Mouse (Mus musculus) stomach, embryonic 16.5 days (tissue): ENCODE measurements around the gene Tmem132a. TPM values are rescaled to one million over a fixed set of nuclear protein-coding genes. Genes with fewer than 3 reads are reported as not detected.

Experiments used
- ATAC-seq: fragments of 200-750 bp; cut with Nextera tagmentation; 2 replicates; pipeline ENCODE4 v1.8.0; 2017; ENCODE audit warnings: moderate number of reproducible peaks, moderate TSS enrichment; ENCODE audit not compliant: insufficient read depth, low FRiP score
- H3K27ac ChIP-seq: fragments of 300-500 bp; sonication (generic); 2 replicates; pipeline ENCODE4 v1.5.1; 2014; ENCODE audit warnings: low read length
- H3K27me3 ChIP-seq: fragments of 300-500 bp; sonication (generic); 2 replicates; pipeline ENCODE4 v1.6.1; 2014; ENCODE audit warnings: low read length, control low read depth, mixed read lengths; ENCODE audit not compliant: control insufficient read depth, insufficient read depth
- H3K36me3 ChIP-seq: fragments of 300-500 bp; sonication (generic); 2 replicates; pipeline ENCODE4 v1.6.1; 2014; ENCODE audit warnings: low read length; ENCODE audit not compliant: control insufficient read depth, insufficient read depth
- H3K4me1 ChIP-seq: fragments of 300-500 bp; sonication (generic); 2 replicates; pipeline ENCODE4 v1.6.1; 2014; ENCODE audit warnings: low read length, control low read depth, mixed read lengths; ENCODE audit not compliant: control insufficient read depth, insufficient read depth
- H3K4me2 ChIP-seq: fragments of 300-500 bp; sonication (generic); 2 replicates; pipeline ENCODE4 v1.6.1; 2014; ENCODE audit warnings: low read depth, low read length, mixed read lengths
- H3K4me3 ChIP-seq: fragments of 300-500 bp; sonication (generic); replicated peaks from 2 replicates; pipeline ENCODE4 v1.5.1; 2014; ENCODE audit warnings: mild to moderate bottlenecking, low read length
- H3K9ac ChIP-seq: fragments of 300-500 bp; sonication (generic); 2 replicates; pipeline ENCODE4 v1.6.1; 2014; ENCODE audit warnings: low read length
- H3K9me3 ChIP-seq: fragments of 300-500 bp; sonication (generic); replicated peaks from 2 replicates; pipeline ENCODE4 v1.6.1; 2016; ENCODE audit warnings: low read length, control low read depth; ENCODE audit not compliant: control insufficient read depth
- WGBS: fragments of 180-500 bp; shearing (Covaris S2); extraction: QIAGEN DNeasy Blood & Tissue Kit; methylation state at CpG from one replicate; pipeline ENCODE4 v1.1.7; 2014; 5-methylcytosine and 5-hydroxymethylcytosine counted together
- polyA plus RNA-seq: library from polyadenylated mRNA; unstranded; fragments of >200 nt; fragmentation: Nextera tagmentation; extraction: Ambion mirVana; gene quantifications from 2 replicates; pipeline ENCODE4 v1.2.1, GENCODE M21; 2015

Tmem132a gene
- polyA plus RNA-seq = 66.3 and 70.6 TPM in 2 replicates

DNA sequence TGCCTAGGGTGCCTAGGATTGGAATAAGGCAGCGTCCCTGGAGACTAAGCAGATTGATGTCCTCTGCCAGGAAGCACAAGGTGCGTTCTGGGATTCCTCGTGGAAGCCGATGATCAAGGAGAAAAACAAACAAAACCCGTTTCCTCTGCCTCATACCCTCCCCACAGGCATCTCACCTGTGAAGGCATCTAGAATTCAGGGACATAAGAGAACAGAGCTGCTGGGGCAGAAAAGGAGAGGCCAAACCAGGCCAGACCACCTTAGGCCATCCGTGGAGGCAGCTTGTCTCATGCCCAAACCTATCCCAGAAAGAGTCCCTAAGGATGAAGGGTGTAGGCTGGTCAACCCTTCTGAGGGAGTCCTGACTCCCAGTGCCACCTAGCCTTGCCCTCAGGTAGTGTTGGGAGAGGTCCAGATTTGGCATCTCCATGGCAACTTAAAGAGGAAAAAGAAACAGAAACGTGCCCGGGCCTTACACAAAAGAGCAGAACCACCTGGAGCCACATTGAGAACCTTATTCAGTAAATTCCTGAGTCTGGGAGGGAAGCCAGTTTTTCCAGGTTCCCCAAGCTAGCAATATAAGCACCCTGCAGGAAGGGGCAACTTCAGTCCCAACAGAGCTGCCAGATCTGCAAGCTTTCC is at the start of gene Tmem132a:
Tmem132a (minus strand) TSS at position 55 of the 642 bp plus-strand sequence.
- Histone ChIP-seq H3K27me3 (no peaks in the 10 kb centered on the region), H3K9me3 (no peaks in the 10 kb centered on the region), H3K36me3 (peaks cover 40% of the 10 kb centered on the region), H3K4me1 (peaks cover 18% of the 10 kb centered on the region), H3K4me2 (peak within 1 kb of the TSS; percentile 91), H3K4me3 (peak within 1 kb of the TSS; percentile 89), H3K9ac (peak within 1 kb of the TSS; percentile 94), H3K27ac (peak within 1 kb of the TSS; percentile 92)
- no peak for ATAC-seq
- WGBS = 4% methylated on average over 8 of the region's 8 CpGs

DNA sequence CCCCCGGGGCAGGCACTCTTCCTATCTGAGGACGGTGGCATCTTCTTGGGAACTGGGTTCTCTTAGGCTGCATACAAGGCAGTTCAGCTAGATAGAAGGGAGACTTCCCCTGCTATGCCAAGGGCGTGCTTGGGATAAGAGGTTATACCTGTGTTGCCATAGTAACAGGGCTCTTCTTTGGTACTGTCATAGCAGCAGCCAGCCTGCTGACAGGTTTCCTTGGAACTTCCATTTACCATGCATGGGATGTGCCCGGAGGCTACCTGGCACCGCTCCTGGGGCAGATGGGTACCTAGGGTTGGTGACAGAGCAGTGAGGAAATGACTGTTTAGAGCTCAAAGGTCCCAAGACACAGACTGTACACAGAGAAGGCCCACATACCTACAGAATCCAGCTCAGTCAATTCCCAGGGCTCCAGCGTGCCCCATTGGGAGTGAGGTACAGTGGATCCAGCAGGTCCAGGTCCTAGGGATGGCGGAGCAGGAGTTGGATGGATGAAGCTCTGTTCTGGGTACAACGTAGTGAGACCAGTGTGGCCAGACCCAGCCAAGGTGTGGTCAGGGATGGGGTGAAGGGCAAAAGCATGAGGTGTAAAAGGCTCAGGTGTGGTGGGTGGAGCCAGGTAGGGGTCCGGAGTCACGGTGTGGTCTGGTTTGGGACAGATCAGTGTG is 48.7 kb upstream of the Tmem132a start:
- 84% methylated on average over 10 of the region's 10 CpGs for WGBS
- Histone ChIP-seq H3K27ac (no peak overlapping the region), H3K9ac (no peak overlapping the region), H3K4me1 (no peaks in the 10 kb centered on the region), H3K9me3 (no peaks in the 10 kb centered on the region), H3K36me3 (no peaks in the 10 kb centered on the region), H3K4me3 (no peak overlapping the region), H3K4me2 (no peak overlapping the region), H3K27me3 (no peaks in the 10 kb centered on the region)
- no peak for ATAC-seq

DNA sequence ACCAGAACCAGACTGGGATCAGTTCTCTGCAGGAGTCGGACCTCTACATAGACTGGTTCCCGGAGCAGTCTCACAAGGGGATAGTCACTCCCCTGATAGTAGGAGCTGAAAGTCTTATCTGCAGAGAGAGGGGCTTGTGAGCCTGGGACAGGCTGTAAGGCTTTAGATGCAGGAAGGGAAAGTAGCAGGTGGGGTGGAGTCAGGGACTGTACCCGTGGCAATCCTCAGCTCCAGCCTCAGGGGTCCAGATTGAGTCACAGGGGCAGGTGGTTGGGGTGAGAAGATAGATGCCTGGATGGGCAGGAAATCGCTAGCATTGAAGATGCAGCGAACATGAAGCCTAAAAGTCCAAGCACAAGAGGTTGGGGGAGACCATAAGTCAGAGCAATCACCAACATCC is 46.8 kb upstream of the Tmem132a start:
- H3K27ac ChIP-seq = no peak overlapping the region
- no peak overlapping the region for H3K9ac ChIP-seq
- H3K4me2 ChIP-seq = no peak overlapping the region
- H3K27me3 ChIP-seq = no peaks in the 10 kb centered on the region
- 52% methylated on average over 5 of the region's 5 CpGs for WGBS
- ATAC-seq = no peak
- no peaks in the 10 kb centered on the region for H3K4me1 ChIP-seq
- H3K4me3 ChIP-seq = no peak overlapping the region
- no peaks in the 10 kb centered on the region for H3K9me3 ChIP-seq
- no peaks in the 10 kb centered on the region for H3K36me3 ChIP-seq

DNA sequence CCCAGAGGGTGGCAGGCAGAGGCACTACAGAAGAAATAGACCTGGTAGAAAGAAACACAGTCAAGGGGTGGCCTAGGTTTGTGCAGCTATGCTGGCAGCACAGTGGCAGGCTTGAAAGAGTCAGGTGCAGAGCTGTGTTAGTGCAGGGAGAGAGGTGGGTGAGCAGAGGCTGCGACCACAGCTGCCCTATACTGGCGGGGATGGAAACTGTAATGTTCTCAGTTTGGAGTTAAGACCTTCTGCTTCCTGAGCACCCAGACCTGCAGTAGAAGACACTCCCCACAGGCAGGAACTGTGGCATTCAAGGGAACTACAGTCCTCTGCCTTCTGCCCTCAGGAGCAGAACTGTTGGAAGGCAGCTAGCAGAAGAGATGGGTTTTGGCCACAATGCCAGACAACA is 45.1 kb upstream of the Tmem132a start:
- no peaks in the 10 kb centered on the region for H3K36me3 ChIP-seq
- no peak overlapping the region for H3K4me2 ChIP-seq
- 0 out of 2 replicates have a peak, but pooled peaks have one; percentile 14 for ATAC-seq
- no peak overlapping the region for H3K9ac ChIP-seq
- no peak overlapping the region for H3K27ac ChIP-seq
- no peaks in the 10 kb centered on the region for H3K9me3 ChIP-seq
- H3K4me3 ChIP-seq = no peak overlapping the region
- no peaks in the 10 kb centered on the region for H3K4me1 ChIP-seq
- 64% methylated on average over 2 of the region's 2 CpGs for WGBS
- H3K27me3 ChIP-seq = no peaks in the 10 kb centered on the region

DNA sequence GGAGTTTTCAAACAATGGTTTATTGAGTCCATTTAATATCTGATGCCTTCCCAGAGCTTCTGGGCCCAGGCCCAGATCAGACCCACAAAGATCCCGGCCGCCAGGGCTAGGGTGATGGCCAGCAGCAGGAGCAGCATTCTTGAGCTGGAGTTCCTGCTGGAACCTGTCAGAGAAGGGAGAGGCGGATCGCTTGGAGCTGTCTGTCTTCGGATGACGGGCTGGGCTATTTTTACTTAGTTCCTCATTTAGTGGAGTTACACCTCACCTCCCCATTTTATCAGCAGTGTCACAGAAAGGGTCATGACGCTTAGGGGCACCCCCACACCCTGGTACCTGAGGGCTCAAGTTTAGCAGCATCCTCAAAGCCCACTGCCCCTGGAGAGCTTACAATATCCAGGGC is 44.6 kb upstream of the Tmem132a start:
- H3K4me1 ChIP-seq = peaks cover 4% of the 10 kb centered on the region
- H3K4me2 ChIP-seq = no peak overlapping the region
- H3K27ac ChIP-seq = no peak overlapping the region
- H3K27me3 ChIP-seq = no peaks in the 10 kb centered on the region
- no peaks in the 10 kb centered on the region for H3K9me3 ChIP-seq
- no peak overlapping the region for H3K9ac ChIP-seq
- no peak overlapping the region for H3K4me3 ChIP-seq
- 44% methylated on average over 7 of the region's 7 CpGs for WGBS
- H3K36me3 ChIP-seq = no peaks in the 10 kb centered on the region
- no peak for ATAC-seq

GRCm38 (mm10) chr19:10909087-10909721 is 39.5 kb upstream of the Tmem132a start:
- ATAC-seq = peak; percentile 69; the same call in 1 of the 2 replicates
- Histone ChIP-seq H3K4me3 (no peak overlapping the region), H3K36me3 (peaks cover 7% of the 10 kb centered on the region; the same call in 1 of the 2 replicates), H3K9ac (no peak overlapping the region), H3K9me3 (no peaks in the 10 kb centered on the region), H3K27ac (peak overlapping the region; percentile 91), H3K4me2 (no peak overlapping the region), H3K4me1 (peaks cover 24% of the 10 kb centered on the region), H3K27me3 (no peaks in the 10 kb centered on the region)
- 48% methylated on average over 6 of the region's 6 CpGs for WGBS

DNA sequence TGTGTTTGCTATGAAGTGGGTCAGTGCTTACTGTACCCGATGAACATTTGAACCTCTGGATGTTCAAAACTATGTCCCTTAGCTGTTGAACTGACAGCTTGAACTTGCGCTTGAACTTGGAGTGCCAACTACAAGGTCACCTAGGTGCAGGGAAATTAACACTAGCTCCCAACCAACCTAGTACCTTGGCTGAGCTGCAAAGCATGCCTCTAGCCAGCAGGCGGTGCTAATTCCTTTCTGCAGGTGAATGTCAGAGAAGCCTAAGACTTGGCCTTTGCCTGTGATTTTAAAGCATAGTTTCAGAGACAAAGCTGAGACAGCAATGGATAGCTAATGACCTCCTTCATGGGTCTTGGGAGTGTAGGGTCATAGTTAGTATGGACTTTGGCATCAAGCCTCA is 38.2 kb upstream of the Tmem132a start:
- Histone ChIP-seq H3K36me3 (peaks cover 7% of the 10 kb centered on the region; the same call in 1 of the 2 replicates), H3K9me3 (no peaks in the 10 kb centered on the region), H3K27ac (peak overlapping the region; percentile 91; the same call in 1 of the 2 replicates), H3K9ac (no peak overlapping the region), H3K27me3 (no peaks in the 10 kb centered on the region), H3K4me2 (no peak overlapping the region), H3K4me3 (no peak overlapping the region), H3K4me1 (peaks cover 26% of the 10 kb centered on the region)
- ATAC-seq = no peak
- WGBS = 53% methylated on average over 3 of the region's 3 CpGs

DNA sequence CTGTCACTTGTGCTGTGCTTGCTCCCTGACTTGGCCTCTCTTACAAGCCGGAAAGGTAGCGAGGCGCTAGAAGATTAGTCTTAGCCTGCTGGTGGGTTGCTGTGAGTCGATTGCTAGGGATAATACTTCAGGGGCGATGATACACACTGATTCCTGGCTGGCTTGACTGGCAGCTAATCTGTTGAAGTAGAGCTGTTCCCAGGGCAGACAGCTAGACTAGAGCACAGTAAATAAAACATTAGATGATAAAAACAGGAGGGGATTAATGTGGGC is 35.9 kb upstream of the Tmem132a start:
- Histone ChIP-seq H3K9me3 (no peaks in the 10 kb centered on the region), H3K36me3 (peaks cover 23% of the 10 kb centered on the region), H3K9ac (peak overlapping the region; percentile 55), H3K27ac (peak overlapping the region; percentile 94), H3K27me3 (no peaks in the 10 kb centered on the region), H3K4me3 (no peak overlapping the region), H3K4me1 (peaks cover 26% of the 10 kb centered on the region), H3K4me2 (peak overlapping the region; percentile 20)
- ATAC-seq = peak; percentile 2; the same call in 1 of the 2 replicates
- 49% methylated on average over 5 of the region's 5 CpGs for WGBS
